Mouse (Mus musculus) heart, adult 9 months (tissue): ENCODE measurements at regions not wholly inside any gene's neighbourhood (a gene's known extent, or its start where the extent isn't known, plus 50 kb on each side); places are given as distances from the start of the nearest gene placed in this dataset.

Source experiments
- DNase-seq, 2 experiments: peaks; one replicate each; pipeline ENCODE4 v3.0.0; 2022; ENCODE audit warnings: low spot score in 2 of 2

GRCm38 (mm10) chr8:107642241-107642640 lies 54.0 kb upstream of the Psmd7 start:
- no peak for DNase-seq

DNA sequence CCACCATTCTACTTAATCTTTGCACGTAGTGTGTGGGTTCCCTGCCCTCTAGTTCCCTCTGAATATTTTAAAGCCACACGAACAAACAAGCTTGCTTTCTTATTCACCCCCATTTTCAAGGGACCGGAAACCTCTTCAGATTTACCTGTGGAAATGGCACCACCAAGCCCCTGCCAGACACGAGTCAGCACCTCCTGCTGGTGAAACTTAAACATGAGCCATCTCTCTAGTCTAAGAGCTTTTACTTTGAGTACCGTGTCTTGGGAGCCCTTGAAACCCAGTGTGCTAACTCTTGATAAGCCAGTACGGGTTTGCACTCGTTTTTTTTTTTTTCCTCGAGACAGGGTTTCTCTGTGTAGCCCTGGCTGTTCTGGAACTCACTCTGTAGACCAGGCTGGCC lies 59.7 kb upstream of the Psmd7 start:
- DNase-seq, result no peak

DNA sequence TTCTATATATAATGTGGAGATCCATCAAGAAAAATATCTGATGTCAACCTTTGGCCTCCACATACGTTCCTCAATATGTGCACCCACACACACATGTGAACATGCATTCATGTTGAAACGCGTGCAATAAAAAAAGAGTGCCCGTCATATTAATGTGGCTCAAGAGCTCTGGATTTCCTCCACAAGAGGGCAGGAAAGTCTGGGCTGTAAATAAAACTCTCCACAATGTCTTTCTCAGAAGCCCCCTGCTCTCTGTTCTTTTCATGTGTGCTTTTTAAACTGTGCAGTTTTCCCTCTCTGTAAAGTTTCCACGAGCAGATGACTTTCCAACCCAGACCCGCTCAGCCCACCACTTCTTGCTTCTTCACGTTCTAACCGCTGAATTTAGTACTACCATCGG lies 62.0 kb upstream of the Psmd7 start:
- DNase-seq, result no peak

GRCm38 (mm10) chr8:107651424-107651823 lies 63.2 kb upstream of the Psmd7 start:
- no peak for DNase-seq

GRCm38 (mm10) chr8:107652226-107652625 lies 64.0 kb upstream of the Psmd7 start:
- no peak for DNase-seq

GRCm38 (mm10) chr8:107653711-107654110 lies 65.4 kb upstream of the Psmd7 start:
- no peak for DNase-seq

GRCm38 (mm10) chr8:107656622-107657021 lies 68.4 kb upstream of the Psmd7 start:
- DNase-seq, result no peak

GRCm38 (mm10) chr8:107657741-107658140 lies 69.5 kb upstream of the Psmd7 start:
- DNase-seq, result no peak

- no peak for DNase-seq
Observed at GRCm38 (mm10) chr8:107658386-107658785, 70.1 kb upstream of the Psmd7 start.

- no peak for DNase-seq
Observed at GRCm38 (mm10) chr8:107660624-107661023, 72.4 kb upstream of the Psmd7 start.

DNA sequence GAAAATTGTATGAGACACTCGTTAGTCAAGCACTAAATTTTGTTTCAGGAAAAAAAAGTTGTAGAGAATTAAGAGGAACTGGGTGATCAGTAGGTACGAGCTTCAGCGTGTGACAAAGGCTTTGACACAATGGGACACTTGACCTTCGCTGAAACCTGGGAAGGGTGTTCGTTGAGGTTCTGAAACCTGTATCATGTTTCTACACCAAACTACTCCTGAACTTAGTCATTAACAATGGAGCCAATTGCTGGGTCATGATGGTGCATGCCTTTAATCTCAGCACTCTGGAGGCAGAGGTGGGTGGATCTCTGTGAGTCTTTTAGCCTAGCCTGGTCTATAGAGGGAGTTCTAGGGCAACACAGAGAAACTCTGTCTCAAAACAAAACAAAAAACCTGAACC lies 81.3 kb upstream of the Psmd7 start:
- no peak for DNase-seq

- DNase-seq, result no peak
Observed at GRCm38 (mm10) chr8:107671471-107671870, 83.2 kb upstream of the Psmd7 start.

DNA sequence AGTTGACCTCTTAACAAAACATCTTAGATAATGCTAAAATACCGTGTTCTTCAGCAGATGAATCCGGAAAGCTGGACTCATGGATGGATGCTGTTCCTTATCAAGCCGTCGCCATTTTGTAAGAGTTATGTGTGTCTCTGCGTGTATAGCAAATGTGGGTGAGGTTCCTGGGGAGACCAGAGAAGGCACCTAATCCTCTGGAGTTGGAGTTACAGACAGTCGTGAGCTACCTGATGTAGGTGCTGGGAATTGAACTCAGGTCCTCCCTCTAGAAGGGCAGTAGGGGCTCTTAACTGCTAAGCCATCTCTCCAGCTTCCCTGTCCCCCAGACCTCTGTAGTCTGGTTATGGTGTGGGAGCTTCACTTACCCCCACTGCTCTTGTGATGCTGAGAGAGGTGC lies 84.4 kb upstream of the Psmd7 start:
- no peak for DNase-seq

DNA sequence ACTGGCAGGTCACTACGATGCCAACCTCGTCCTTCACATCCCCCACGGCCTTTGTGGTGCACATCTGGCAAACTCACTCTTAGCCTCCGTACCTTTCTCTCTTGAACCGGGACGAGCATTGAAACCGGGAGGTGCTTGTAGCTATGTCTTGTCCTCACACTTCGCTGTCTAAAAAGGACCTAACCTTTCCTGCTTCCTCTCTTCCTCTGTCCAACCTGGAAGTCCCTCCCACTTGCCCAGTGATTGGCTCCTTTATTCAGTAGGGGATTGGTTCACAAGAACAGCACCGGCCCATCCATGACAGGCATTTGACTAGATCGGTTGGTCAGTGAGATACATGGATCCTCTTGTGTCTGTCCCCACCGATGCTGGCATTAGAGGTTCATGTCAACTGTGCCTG lies 93.8 kb upstream of the Psmd7 start:
- no peak for DNase-seq

- DNase-seq, result no peak
Observed at GRCm38 (mm10) chr8:107684721-107685691, 96.7 kb upstream of the Psmd7 start.

GRCm38 (mm10) chr8:107686936-107687335 lies 98.7 kb upstream of the Psmd7 start:
- DNase-seq, result no peak

GRCm38 (mm10) chr8:107687529-107687928 lies 99.3 kb upstream of the Psmd7 start:
- DNase-seq, result no peak

DNA sequence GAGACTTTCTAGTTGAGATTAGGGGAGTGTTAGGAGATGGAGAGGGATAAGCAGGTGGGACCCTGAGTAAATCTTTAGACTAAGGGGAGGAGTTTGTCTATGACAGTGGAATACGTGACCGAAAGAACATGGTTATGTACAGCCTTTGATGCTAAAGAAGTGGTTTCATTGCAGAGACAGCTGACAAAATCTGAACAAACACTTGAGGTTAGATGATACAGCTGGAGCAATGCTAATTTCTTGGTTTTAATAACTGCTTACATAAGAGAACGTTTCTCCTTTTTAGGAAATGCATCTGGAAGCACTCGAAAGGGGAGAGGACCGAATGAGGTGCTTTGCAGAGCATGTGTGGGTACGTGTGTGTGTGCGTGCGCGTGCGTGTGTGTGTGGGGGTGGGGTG lies 100.8 kb upstream of the Psmd7 start:
- no peak for DNase-seq

DNA sequence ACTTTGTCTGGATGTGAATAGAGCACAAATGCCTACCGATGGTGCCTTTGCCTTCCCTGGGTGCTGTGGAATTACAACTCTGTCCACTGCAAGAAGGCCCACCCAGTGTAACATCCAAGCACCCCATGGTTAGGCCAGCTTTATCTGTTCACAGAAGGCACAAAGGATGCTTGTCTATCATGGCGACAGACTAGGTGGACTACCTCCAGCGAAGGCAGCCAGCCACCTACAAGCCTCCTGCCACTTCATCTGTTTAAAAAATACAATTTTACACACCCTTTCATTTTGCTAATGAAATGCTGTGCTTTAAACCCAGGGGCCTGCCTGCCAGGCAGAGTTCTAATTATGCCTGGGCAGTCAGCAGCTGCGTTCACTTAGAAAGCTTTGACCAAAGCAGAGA lies 103.0 kb upstream of the Psmd7 start:
- DNase-seq, result no peak

DNA sequence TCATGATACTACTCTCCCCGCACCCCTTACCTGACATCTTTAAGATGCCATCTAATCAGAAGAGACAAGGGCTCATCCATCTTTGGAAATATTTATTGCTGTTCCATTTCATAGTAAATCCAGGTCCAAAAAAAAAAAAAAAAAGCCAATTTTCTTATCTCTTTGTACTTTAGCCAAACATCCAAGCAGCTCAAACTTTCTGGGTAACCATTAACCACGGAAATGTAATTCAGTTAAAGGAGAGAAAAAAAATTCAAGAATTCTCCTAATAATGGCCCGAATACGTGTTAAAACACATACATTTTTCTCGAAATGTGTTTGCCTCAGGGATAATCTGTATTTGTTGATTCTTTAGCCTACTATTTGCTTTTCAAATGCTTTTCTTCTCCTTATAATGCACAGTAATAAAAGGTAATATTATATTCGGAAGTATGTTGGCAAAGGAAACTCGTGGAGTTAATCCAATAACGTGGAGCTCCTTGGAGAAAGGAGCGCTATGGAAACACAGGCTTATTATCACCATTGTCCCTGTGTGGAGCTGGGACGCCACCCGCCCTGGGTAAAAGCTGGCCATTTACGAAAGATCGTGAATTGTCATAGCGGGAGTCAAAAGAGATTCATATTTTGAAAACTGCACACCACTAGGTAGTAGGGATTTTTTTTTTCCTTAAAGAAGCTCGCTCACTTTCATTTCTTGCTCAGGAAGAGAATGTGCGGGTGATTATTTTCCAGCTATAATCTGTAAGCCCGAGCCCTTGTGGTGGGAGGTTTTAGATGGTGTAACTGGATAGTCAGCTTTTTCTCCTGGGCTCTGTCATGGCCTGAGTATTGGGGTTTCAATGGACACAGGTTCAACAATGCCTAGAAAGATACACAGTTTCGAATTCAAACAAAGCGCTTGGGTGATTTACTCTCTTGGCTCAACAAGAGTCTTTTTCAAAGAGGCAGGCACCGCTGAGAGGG lies 108.4 kb upstream of the Psmd7 start:
- no peak for DNase-seq

- DNase-seq, result no peak
Observed at GRCm38 (mm10) chr8:107699307-107699706, 111.0 kb upstream of the Psmd7 start.

DNA sequence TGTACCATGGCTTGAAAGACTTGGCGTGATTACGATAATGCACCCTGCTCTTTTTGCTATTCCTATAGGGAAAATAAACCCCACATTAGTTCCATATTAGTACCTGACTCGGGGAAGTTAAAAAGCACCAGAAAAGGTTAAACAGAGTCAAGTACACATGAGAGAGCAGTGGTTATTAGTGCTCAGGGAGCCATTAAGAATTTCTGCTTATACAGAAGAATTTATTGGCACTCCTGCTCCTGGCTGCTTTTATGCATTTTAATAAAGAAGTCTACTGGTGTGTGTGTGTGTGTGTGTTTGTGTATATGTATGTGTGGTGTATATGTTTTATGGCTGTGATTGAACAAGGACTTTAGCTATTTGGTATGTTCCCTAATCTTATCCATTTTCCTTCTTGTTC lies 111.5 kb upstream of the Psmd7 start:
- DNase-seq, result no peak

DNA sequence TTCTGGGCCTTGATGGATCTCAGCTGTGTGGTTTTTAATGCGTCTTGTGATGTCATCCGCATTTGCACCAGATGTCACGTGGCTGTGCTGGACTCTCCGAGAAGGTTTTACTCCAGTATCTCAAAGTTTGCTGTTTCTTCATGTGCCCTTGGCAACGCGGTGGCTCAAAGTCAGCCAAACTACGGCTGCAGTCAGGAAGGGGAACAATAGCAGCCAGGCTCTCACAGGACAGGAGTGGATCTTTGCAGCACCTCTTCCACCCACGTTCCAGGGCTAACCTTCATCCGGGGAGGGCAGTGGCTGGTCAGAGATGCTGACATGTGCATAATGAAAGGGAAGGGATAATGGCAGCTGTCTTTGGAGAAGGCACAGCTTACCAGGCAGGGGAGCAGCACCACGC lies 127.6 kb upstream of the Psmd7 start:
- DNase-seq, result no peak
